Mouse (Mus musculus): ENCODE measurements at regions not wholly inside any gene's neighbourhood (a gene's known extent, or its start where the extent isn't known, plus 50 kb on each side); places are given as distances from the start of the nearest gene placed in this dataset.
A peak's percentile ranks its signal among the peaks of the same experiment; 100 is the strongest.

DNA sequence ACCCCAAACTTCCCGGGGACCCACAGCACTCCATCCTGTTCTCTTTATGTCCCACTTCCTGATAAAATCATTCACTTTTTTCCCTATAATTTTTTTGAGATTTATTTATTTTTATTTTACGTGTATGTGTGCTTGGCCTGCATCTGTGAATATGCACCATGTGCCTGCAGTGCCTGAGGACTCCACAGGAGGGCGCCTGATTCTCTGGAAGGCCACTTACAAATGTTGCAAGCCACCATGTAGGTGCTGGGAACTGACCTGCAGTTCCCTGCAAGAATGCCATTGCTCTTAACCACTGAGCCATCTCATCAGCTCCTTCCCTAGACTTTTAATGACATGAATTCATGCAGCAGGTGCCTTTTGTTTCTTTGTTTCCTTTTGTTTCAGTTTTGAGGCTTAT is 134.9 kb upstream of the Zfp64 start:
- Histone ChIP-seq H3K9ac (no peak overlapping the region), H3K4me3 (replicated peaks) (no peak overlapping the region), H3K4me2 (replicated peaks) (no peak overlapping the region), H3K27ac (no peak overlapping the region), H3K36me3 (no peaks in the 10 kb centered on the region), H3K27me3 (replicated peaks) (no peaks in the 10 kb centered on the region), H3K9me3 (0 out of 2 replicates have a peak, but pooled peaks cover 3% of the 10 kb centered on the region), H3K4me1 (replicated peaks) (no peaks in the 10 kb centered on the region; the same call in 1 of the 2 replicates)
- 78% methylated on average over 3 of the region's 3 CpGs for WGBS
- no peak for ATAC-seq

GRCm38 (mm10) chr2:169088870-169089484 is 133.6 kb upstream of the Zfp64 start:
- Histone ChIP-seq H3K27ac (no peak overlapping the region), H3K4me1 (replicated peaks) (no peaks in the 10 kb centered on the region; the same call in 1 of the 2 replicates), H3K36me3 (no peaks in the 10 kb centered on the region), H3K4me3 (replicated peaks) (no peak overlapping the region), H3K9ac (no peak overlapping the region), H3K27me3 (replicated peaks) (no peaks in the 10 kb centered on the region), H3K9me3 (0 out of 2 replicates have a peak, but pooled peaks cover 3% of the 10 kb centered on the region), H3K4me2 (replicated peaks) (no peak overlapping the region)
- no peak for ATAC-seq
- 67% methylated on average over 16 of the region's 16 CpGs for WGBS

GRCm38 (mm10) chr2:169088301-169088700 is 132.9 kb upstream of the Zfp64 start:
- no peak overlapping the region for H3K4me3 ChIP-seq (replicated peaks)
- H3K4me2 ChIP-seq (replicated peaks): no peak overlapping the region
- H3K36me3 ChIP-seq: no peaks in the 10 kb centered on the region
- WGBS: 86% methylated on average over 10 of the region's 10 CpGs
- no peak overlapping the region for H3K9ac ChIP-seq
- no peak overlapping the region for H3K27ac ChIP-seq
- ATAC-seq: no peak
- H3K9me3 ChIP-seq: 0 out of 2 replicates have a peak, but pooled peaks cover 3% of the 10 kb centered on the region
- no peaks in the 10 kb centered on the region for H3K27me3 ChIP-seq (replicated peaks)
- no peaks in the 10 kb centered on the region; the same call in 1 of the 2 replicates for H3K4me1 ChIP-seq (replicated peaks)

DNA sequence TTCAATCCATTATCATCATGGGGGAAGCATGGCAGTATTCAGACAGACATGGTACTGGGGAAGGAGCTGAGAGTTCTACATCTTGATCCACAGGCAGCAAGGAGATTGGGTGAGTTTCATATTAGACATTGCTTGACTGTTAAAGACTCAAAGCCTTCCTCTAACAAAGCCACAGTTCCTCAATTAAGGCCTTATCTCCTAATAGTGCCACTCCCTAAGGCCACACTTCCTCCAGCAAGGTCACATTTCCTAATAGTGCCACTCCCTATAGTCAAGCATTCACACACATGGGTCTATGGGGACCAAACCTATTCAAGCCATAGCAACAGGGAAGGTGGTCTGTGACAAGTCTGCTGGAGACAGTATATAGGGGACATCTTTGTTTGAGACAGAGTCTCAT is 115.9 kb upstream of the Zfp64 start:
- Histone ChIP-seq H3K27ac (no peak overlapping the region), H3K9me3 (no peaks in the 10 kb centered on the region), H3K9ac (no peak overlapping the region), H3K27me3 (replicated peaks) (no peaks in the 10 kb centered on the region), H3K4me3 (replicated peaks) (no peak overlapping the region), H3K4me2 (replicated peaks) (no peak overlapping the region), H3K36me3 (no peaks in the 10 kb centered on the region), H3K4me1 (replicated peaks) (no peaks in the 10 kb centered on the region)
- no peak for ATAC-seq

DNA sequence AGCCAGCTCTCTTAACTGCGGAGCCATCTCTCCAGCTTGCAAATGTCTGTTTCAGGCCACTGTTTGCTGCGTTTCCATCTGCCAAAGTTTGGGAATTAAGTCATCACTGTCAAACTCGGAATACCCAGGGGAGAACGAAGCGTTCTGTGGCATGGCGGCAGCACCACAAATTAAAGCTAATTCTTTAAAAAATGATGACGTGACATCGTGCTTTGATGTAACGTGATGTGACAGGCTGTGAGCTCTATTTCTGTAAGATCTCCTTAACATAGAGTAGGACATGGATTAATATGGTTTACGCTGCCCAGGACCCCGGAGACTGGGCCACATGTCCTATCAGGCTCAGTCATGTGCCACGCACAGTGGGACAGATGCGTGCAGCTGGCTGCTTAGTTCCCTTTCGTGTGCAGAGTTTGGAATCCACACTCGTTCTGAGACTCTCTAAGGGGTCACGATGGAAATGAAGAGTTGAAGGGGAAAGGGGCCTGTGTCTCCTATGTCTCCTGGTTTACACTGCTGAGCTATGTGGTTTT is 109.8 kb upstream of the Zfp64 start:
- no peak overlapping the region for H3K4me3 ChIP-seq (replicated peaks)
- no peaks in the 10 kb centered on the region for H3K36me3 ChIP-seq
- ATAC-seq: no peak
- no peak overlapping the region for H3K9ac ChIP-seq
- H3K27me3 ChIP-seq (replicated peaks): no peaks in the 10 kb centered on the region
- no peaks in the 10 kb centered on the region for H3K9me3 ChIP-seq
- WGBS: 87% methylated on average over 16 of the region's 16 CpGs
- H3K4me2 ChIP-seq (replicated peaks): no peak overlapping the region
- 0 out of 2 replicates have a peak, but pooled peaks cover 3% of the 10 kb centered on the region for H3K4me1 ChIP-seq (replicated peaks)
- no peak overlapping the region for H3K27ac ChIP-seq

DNA sequence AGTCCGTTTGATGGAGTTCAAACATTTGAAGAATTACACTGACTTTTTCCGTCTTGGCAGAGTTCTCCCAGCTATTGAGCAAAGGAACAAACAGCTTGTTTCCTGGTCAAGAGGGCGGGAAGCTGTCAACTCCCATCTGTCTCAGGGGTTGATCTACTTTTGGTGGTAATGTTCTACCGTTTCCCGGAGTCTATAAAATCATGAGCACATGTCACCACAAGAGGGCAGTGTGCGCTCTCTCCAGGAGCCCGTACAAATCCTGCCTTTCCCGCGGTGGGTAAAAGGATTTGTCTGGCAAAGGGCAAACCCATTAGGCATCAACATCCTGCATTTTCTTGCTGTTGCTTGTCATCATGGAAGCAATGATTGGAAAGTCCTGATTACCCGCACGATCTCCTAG is 106.1 kb upstream of the Zfp64 start:
- H3K36me3 ChIP-seq: no peaks in the 10 kb centered on the region
- H3K9ac ChIP-seq: no peak overlapping the region
- no peak overlapping the region for H3K4me3 ChIP-seq (replicated peaks)
- ATAC-seq: peak; percentile 66; the same call in 1 of the 2 replicates
- H3K4me1 ChIP-seq (replicated peaks): 0 out of 2 replicates have a peak, but pooled peaks cover 3% of the 10 kb centered on the region
- H3K9me3 ChIP-seq: no peaks in the 10 kb centered on the region
- WGBS: 5% methylated on average over 11 of the region's 11 CpGs
- H3K4me2 ChIP-seq (replicated peaks): peak overlapping the region; percentile 42
- H3K27ac ChIP-seq: no peak overlapping the region
- H3K27me3 ChIP-seq (replicated peaks): no peaks in the 10 kb centered on the region

- Histone ChIP-seq H3K9ac (no peak overlapping the region), H3K27me3 (replicated peaks) (no peaks in the 10 kb centered on the region), H3K4me3 (replicated peaks) (no peak overlapping the region), H3K9me3 (no peaks in the 10 kb centered on the region), H3K36me3 (no peaks in the 10 kb centered on the region), H3K27ac (no peak overlapping the region), H3K4me2 (replicated peaks) (no peak overlapping the region), H3K4me1 (replicated peaks) (0 out of 2 replicates have a peak, but pooled peaks cover 3% of the 10 kb centered on the region)
- 53% methylated on average over 13 of the region's 13 CpGs for WGBS
- ATAC-seq: no peak
These were observed 105.1 kb upstream of the Zfp64 start for GRCm38 (mm10) chr2:169060495-169060894.

GRCm38 (mm10) chr2:169057831-169058230 is 102.4 kb upstream of the Zfp64 start:
- no peaks in the 10 kb centered on the region for H3K36me3 ChIP-seq
- no peak for ATAC-seq
- H3K27me3 ChIP-seq (replicated peaks): no peaks in the 10 kb centered on the region
- 0 out of 2 replicates have a peak, but pooled peaks cover 3% of the 10 kb centered on the region for H3K4me1 ChIP-seq (replicated peaks)
- H3K27ac ChIP-seq: no peak overlapping the region
- no peak overlapping the region for H3K4me3 ChIP-seq (replicated peaks)
- no peak overlapping the region for H3K4me2 ChIP-seq (replicated peaks)
- 75% methylated on average over 5 of the region's 5 CpGs for WGBS
- no peak overlapping the region for H3K9ac ChIP-seq
- no peaks in the 10 kb centered on the region for H3K9me3 ChIP-seq

DNA sequence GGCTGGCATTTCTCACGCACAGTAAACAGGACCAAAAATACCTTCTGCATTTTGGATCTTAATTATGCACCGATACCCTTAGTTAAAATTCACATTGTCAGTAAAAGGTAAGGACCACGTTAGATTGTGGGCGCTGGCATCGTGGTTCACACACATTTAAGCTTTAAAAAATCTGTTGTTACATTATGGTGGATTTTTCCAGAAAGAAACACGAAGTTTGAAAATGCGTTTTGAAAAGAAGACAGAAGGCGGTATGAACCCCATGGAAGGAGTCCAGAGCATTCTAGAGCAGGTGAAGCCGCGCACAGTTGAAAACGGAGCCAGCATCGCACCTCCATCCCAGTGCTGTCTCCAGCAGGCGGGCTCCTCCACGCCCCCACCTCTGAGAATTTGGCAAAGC is 94.6 kb upstream of the Zfp64 start:
- H3K36me3 ChIP-seq: no peaks in the 10 kb centered on the region
- ATAC-seq: no peak
- no peak overlapping the region for H3K27ac ChIP-seq
- no peak overlapping the region for H3K4me2 ChIP-seq (replicated peaks)
- H3K4me1 ChIP-seq (replicated peaks): no peaks in the 10 kb centered on the region
- 91% methylated on average over 14 of the region's 14 CpGs for WGBS
- no peaks in the 10 kb centered on the region for H3K27me3 ChIP-seq (replicated peaks)
- H3K9ac ChIP-seq: no peak overlapping the region
- H3K9me3 ChIP-seq: no peaks in the 10 kb centered on the region
- H3K4me3 ChIP-seq (replicated peaks): no peak overlapping the region

DNA sequence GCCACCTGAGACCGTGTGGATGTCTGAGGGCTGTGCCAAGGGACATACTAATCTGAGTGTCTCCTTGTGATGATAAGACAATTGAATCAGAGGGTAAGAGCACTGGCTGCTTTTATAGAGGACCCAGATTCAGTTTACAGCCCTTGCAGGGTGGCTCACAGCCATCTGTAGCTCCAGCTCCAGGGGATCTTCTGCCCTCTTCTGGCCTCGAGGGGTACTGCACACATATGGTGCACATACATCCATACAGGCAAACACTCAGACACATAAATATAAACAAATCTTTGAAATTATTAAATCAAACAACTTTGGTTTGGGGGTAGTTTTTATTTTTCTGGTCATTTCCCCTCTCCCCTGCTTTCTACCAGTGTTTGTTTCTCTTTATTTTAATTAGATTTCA is 86.4 kb upstream of the Zfp64 start:
- H3K4me3 ChIP-seq (replicated peaks): no peak overlapping the region
- 85% methylated on average over 2 of the region's 2 CpGs for WGBS

DNA sequence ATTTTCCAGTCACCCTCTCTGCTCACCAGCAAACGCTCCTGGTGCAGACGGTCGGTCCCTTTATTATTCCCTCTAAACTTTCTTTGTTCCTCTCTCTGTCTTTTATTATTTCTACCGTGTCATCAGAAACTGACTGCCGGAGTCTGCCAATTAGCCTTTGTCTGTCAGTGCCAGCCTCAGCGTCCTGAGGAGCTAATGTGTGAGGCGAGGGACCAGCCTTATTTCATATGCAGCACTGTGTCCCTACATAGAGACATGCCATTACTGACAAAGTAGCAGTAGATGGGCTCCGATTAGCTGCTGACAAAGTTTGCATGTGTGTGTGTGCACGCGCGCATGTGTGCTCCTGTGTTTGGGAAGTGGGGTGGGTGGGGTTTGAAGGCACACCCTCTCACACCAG is 82.6 kb upstream of the Zfp64 start:
- WGBS: 86% methylated on average over 11 of the region's 11 CpGs
- H3K4me3 ChIP-seq (replicated peaks): no peak overlapping the region
- no peaks in the 10 kb centered on the region for H3K9me3 ChIP-seq
- no peaks in the 10 kb centered on the region for H3K36me3 ChIP-seq
- H3K4me2 ChIP-seq (replicated peaks): no peak overlapping the region
- H3K9ac ChIP-seq: no peak overlapping the region
- H3K27ac ChIP-seq: no peak overlapping the region
- ATAC-seq: no peak
- no peaks in the 10 kb centered on the region for H3K27me3 ChIP-seq (replicated peaks)
- H3K4me1 ChIP-seq (replicated peaks): no peaks in the 10 kb centered on the region

More for the DNA sequence above, 86.4 kb upstream of the Zfp64 start:
- Histone ChIP-seq H3K9ac (no peak overlapping the region), H3K27ac (no peak overlapping the region), H3K4me2 (replicated peaks) (no peak overlapping the region), H3K36me3 (no peaks in the 10 kb centered on the region), H3K9me3 (no peaks in the 10 kb centered on the region), H3K4me1 (replicated peaks) (no peaks in the 10 kb centered on the region), H3K27me3 (replicated peaks) (no peaks in the 10 kb centered on the region)
- ATAC-seq: no peak

DNA sequence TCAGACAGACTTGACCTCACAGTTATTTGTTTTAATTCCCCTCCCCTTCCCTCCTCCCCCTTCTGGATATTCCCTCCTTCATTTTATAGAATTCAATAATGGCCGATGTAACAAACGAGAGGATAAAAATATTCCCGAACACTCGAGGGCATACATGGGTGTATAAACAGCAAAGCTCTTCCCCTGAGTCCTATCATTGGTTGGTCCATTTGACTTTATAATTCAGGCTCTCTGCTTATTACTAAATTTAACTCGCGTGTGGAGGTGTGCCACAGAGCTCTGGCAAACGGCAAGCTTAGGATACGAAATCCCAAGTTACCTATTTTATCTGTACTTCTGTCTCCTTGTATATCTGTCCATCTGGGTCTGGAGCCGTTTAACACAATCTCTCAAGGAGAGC is 82.1 kb upstream of the Zfp64 start:
- no peak for ATAC-seq
- Histone ChIP-seq H3K4me1 (replicated peaks) (no peaks in the 10 kb centered on the region), H3K9ac (no peak overlapping the region), H3K4me3 (replicated peaks) (no peak overlapping the region), H3K4me2 (replicated peaks) (no peak overlapping the region), H3K27me3 (replicated peaks) (no peaks in the 10 kb centered on the region), H3K27ac (no peak overlapping the region), H3K36me3 (no peaks in the 10 kb centered on the region), H3K9me3 (no peaks in the 10 kb centered on the region)
- 84% methylated on average over 9 of the region's 9 CpGs for WGBS

GRCm38 (mm10) chr2:169035315-169035714 is 79.9 kb upstream of the Zfp64 start:
- Histone ChIP-seq H3K36me3 (no peaks in the 10 kb centered on the region), H3K4me3 (replicated peaks) (no peak overlapping the region), H3K9ac (no peak overlapping the region), H3K27me3 (replicated peaks) (no peaks in the 10 kb centered on the region), H3K4me2 (replicated peaks) (no peak overlapping the region), H3K27ac (no peak overlapping the region), H3K9me3 (no peaks in the 10 kb centered on the region), H3K4me1 (replicated peaks) (no peaks in the 10 kb centered on the region)
- 50% methylated on average over 3 of the region's 3 CpGs for WGBS
- ATAC-seq: no peak
